Mouse (Mus musculus) frontal cortex, adult 2 months (tissue): ENCODE measurements at regions not wholly inside any gene's neighbourhood (a gene's known extent, or its start where the extent isn't known, plus 50 kb on each side); places are given as distances from the start of the nearest gene placed in this dataset.

Source experiments
- DNase-seq, 2 experiments: peaks; one replicate each; pipeline ENCODE4 v3.0.0; 2022; ENCODE audit warnings: low spot score in 1 of 2; ENCODE audit errors: extremely low spot score in 1 of 2

DNA sequence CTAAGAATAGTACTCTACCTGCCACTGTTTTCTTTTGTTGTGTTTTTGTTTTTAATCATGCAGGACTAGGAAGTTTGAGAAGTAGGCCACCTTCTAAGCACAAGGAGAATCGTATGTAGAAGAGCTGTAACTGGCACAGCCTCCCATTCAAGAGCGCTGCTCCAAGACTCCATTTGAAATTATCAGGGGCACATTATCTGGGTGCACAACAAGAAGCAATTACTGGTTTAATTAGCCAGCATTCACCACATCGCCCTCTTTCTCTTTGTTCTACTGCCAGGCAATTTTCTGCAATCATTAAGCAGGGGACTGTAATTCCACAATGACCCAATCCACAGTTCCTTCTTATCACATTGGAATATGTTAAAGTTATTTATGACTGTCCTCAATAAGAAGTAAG lies 1220.8 kb upstream of the Pabpc4l start:
- DNase-seq = peak in 1 of 2 experiments; percentile 18

DNA sequence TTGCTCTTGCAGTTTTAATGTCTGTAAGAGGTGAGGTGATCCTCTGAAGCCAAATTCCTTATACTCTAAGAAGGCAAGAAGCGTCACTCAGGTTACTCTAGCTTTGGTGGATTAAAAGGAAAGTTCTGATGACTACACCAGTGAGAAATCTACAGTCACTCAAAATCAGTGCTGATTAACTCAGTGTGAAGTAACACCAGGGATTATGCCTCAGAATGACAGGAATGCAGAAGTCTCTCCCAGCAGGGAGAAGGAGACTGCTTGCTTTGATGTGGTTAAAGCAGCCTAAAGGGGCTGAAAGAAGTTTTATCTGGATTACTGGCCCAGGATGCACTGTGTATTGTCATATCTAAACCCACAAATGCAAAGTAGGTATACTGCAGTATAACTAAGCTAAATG lies 1214.5 kb upstream of the Pabpc4l start:
- no peak for DNase-seq

DNA sequence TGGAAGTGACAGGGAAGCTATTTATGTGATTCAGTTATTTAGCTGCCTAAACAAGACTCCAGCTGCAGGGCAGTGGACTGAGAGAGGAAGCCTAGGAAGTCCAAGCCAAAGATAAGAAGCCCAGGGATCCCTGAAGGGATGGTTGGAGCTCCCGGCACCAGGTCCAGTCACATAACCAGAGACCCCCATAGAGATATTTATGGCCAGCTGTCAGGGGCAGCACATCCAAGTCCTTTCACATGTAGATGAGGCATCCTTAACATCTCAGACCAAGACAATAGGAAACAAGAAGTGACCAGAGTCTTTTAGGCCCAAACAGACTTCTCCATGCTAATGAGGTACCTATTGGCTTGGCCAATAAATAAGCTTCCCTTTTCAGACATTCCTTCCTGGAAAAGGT lies 1212.5 kb upstream of the Pabpc4l start:
- no peak for DNase-seq
